Mouse (Mus musculus) myocyte (in vitro differentiated cells): ENCODE data around the gene Srsf2.

ENCODE experiments used
- E2F4 ChIP-seq: IDR thresholded peaks from one replicate; pipeline ENCODE4 v1.6.1; 2011; ENCODE audit warnings: mild to moderate bottlenecking, control low read depth, moderate library complexity; ENCODE audit not compliant: insufficient read depth
- MAX ChIP-seq: IDR thresholded peaks from one replicate; pipeline ENCODE4 v1.6.1; 2011; ENCODE audit warnings: low read depth, mild to moderate bottlenecking, control low read depth
- MYOD1 ChIP-seq, 3 experiments: IDR thresholded peaks; one replicate each; pipeline ENCODE4 v1.6.1; 2011; ENCODE audit warnings: control low read depth in 2 of 3, low read depth in 2 of 3, mild to moderate bottlenecking in 2 of 3, moderate library complexity in 1 of 3; ENCODE audit not compliant: insufficient read length in 2 of 3, control insufficient read depth in 1 of 3
- POLR2A ChIP-seq: IDR thresholded peaks from one replicate; pipeline ENCODE4 v1.6.1; 2011; ENCODE audit warnings: low read depth, mild to moderate bottlenecking, control low read depth, moderate library complexity; ENCODE audit not compliant: insufficient read length
- POLR2AphosphoS2 ChIP-seq: IDR thresholded peaks from one replicate; pipeline ENCODE4 v1.6.1; 2011; ENCODE audit warnings: low read depth, control low read depth; ENCODE audit not compliant: insufficient read length
- REST ChIP-seq: IDR thresholded peaks from one replicate; pipeline ENCODE4 v1.6.1; 2011; ENCODE audit warnings: mild to moderate bottlenecking, control low read depth, moderate library complexity; ENCODE audit not compliant: insufficient read depth, insufficient read length
- SRF ChIP-seq: IDR thresholded peaks from one replicate; pipeline ENCODE4 v1.6.1; 2011; ENCODE audit warnings: low read depth; ENCODE audit not compliant: control insufficient read depth, insufficient read length
- TCF12 ChIP-seq: IDR thresholded peaks from one replicate; pipeline ENCODE4 v1.6.1; 2011; ENCODE audit warnings: mild to moderate bottlenecking, control low read depth; ENCODE audit not compliant: poor library complexity, insufficient read depth, severe bottlenecking
- TCF3 ChIP-seq: IDR thresholded peaks from one replicate; pipeline ENCODE4 v1.6.1; 2011; ENCODE audit warnings: low read depth, control low read depth; ENCODE audit not compliant: insufficient read length
- USF1 ChIP-seq: IDR thresholded peaks from one replicate; pipeline ENCODE4 v1.6.1; 2011; ENCODE audit warnings: low read depth, mild to moderate bottlenecking, control low read depth, moderate library complexity

DNA sequence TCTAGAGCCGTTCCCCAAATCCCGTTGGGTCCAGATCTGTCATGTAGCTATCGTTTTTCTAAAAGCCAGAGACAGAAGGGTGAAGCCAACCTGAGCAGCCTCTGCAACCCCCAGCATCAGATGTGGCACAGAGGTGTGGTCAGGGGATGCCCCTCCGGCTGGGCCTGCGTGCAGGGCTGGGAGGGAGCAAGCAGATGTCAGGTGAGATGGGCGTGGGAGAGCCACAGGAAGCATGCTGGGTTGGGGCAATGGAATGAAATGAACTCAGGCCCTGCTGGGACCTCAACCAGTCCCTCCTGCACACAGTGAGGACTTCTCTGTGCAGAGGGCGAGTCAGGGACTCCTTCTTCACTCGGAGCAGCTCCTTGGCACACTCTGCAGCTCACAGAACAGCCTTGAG is 43.4 kb downstream of the Srsf2 start:
- TF ChIP-seq POLR2A: no peak
- TF ChIP-seq MAX: no peak
- no peak for TF ChIP-seq TCF12
- TF ChIP-seq REST: no peak
- peak; percentile 23 for TF ChIP-seq POLR2AphosphoS2
- no peak for TF ChIP-seq MYOD1 (IDR thresholded peaks at IDR 0.05; ENCODE audit: control insufficient read depth in 1 of 3, insufficient read length in 2 of 3, low read depth in 2 of 3)
- no peak for TF ChIP-seq USF1
- TF ChIP-seq TCF3: no peak
- TF ChIP-seq E2F4: no peak
- TF ChIP-seq SRF: no peak
